Mouse (Mus musculus): ENCODE measurements around the gene Smpd4. TPM values are rescaled to one million over a fixed set of nuclear protein-coding genes. Genes with fewer than 3 reads are reported as not detected.

Smpd4 gene
- total and polyA plus RNA-seq, 2 experiments, result 3.6 to 26.9 TPM

- 96% methylated on average over 9 of the region's 9 CpGs for WGBS
- Histone ChIP-seq H3K27me3 (ENCODE audit: control insufficient read depth, insufficient read depth, low read length) (no peaks in the 10 kb centered on the region), H3K9ac (ENCODE audit: low read depth, low read length) (no peak overlapping the region), H3K4me3 (ENCODE audit: insufficient read depth, low read depth, low read length) (no peak overlapping the region), H3K36me3 (ENCODE audit: control insufficient read depth, insufficient read depth, low read length) (peaks cover 3% of the 10 kb centered on the region; the same call in 1 of the 2 replicates), H3K27ac (replicated peaks; ENCODE audit: insufficient read depth, low read depth, low read length) (no peak overlapping the region), H3K4me1 (ENCODE audit: control insufficient read depth, insufficient read depth, low read length) (no peaks in the 10 kb centered on the region), H3K79me2 (ENCODE audit: control insufficient read depth, insufficient read depth, low read length) (no peaks in the 10 kb centered on the region)
- DNase-seq (ENCODE audit: extremely low read depth, low read depth, low spot score), result no peak
- TF ChIP-seq CTCF (IDR thresholded peaks at IDR 0.05; ENCODE audit: low read depth, low read length) (no peak), POLR2A (IDR thresholded peaks at IDR 0.05; ENCODE audit: extremely low read depth, insufficient read depth, low read length) (no peak)
Measured at GRCm38 (mm10) chr16:17640706-17641105, 21.6 kb downstream of the Smpd4 start.

- TF ChIP-seq CTCF (IDR thresholded peaks at IDR 0.05; ENCODE audit: low read depth, low read length) (no peak), POLR2A (IDR thresholded peaks at IDR 0.05; ENCODE audit: extremely low read depth, insufficient read depth, low read length) (no peak)
- WGBS, result 24% methylated on average over 6 of the region's 6 CpGs
- Histone ChIP-seq H3K9ac (ENCODE audit: low read depth, low read length) (no peak overlapping the region), H3K27me3 (ENCODE audit: control insufficient read depth, insufficient read depth, low read length) (no peaks in the 10 kb centered on the region), H3K27ac (replicated peaks; ENCODE audit: insufficient read depth, low read depth, low read length) (no peak overlapping the region), H3K79me2 (ENCODE audit: control insufficient read depth, insufficient read depth, low read length) (no peaks in the 10 kb centered on the region), H3K36me3 (ENCODE audit: control insufficient read depth, insufficient read depth, low read length) (peaks cover 3% of the 10 kb centered on the region; the same call in 1 of the 2 replicates), H3K4me1 (ENCODE audit: control insufficient read depth, insufficient read depth, low read length) (no peaks in the 10 kb centered on the region; the same call in 1 of the 2 replicates), H3K4me3 (ENCODE audit: insufficient read depth, low read depth, low read length) (no peak overlapping the region)
- peak; percentile 80 for DNase-seq (ENCODE audit: extremely low read depth, low read depth, low spot score)
Measured at GRCm38 (mm10) chr16:17641301-17641700, 22.1 kb downstream of the Smpd4 start.

- H3K79me2 ChIP-seq (ENCODE audit: control insufficient read depth, insufficient read depth, low read length), result no peaks in the 10 kb centered on the region
Measured at GRCm38 (mm10) chr16:17642311-17642710, 23.2 kb downstream of the Smpd4 start.

GRCm38 (mm10) chr16:17643437-17643990 is 24.4 kb downstream of the Smpd4 start:
- Histone ChIP-seq H3K79me2 (ENCODE audit: control insufficient read depth, insufficient read depth, low read length) (no peaks in the 10 kb centered on the region), H3K27me3 (ENCODE audit: control insufficient read depth, insufficient read depth, low read length) (no peaks in the 10 kb centered on the region), H3K4me3 (ENCODE audit: insufficient read depth, low read depth, low read length) (no peak overlapping the region), H3K36me3 (ENCODE audit: control insufficient read depth, insufficient read depth, low read length) (peaks cover 3% of the 10 kb centered on the region; the same call in 1 of the 2 replicates), H3K4me1 (ENCODE audit: control insufficient read depth, insufficient read depth, low read length) (peaks cover 3% of the 10 kb centered on the region), H3K9ac (ENCODE audit: low read depth, low read length) (no peak overlapping the region), H3K27ac (replicated peaks; ENCODE audit: insufficient read depth, low read depth, low read length) (no peak overlapping the region)
- no peak for TF ChIP-seq POLR2A (IDR thresholded peaks at IDR 0.05; ENCODE audit: extremely low read depth, insufficient read depth, low read length)
- TF ChIP-seq CTCF (IDR thresholded peaks at IDR 0.05; ENCODE audit: low read depth, low read length), result no peak
- 94% methylated on average over 4 of the region's 4 CpGs for WGBS
- DNase-seq (ENCODE audit: extremely low read depth, low read depth, low spot score), result no peak

More at GRCm38 (mm10) chr16:17642311-17642710, 23.2 kb downstream of the Smpd4 start:
- TF ChIP-seq POLR2A (IDR thresholded peaks at IDR 0.05; ENCODE audit: extremely low read depth, insufficient read depth, low read length) (no peak), CTCF (IDR thresholded peaks at IDR 0.05; ENCODE audit: low read depth, low read length) (no peak)
- Histone ChIP-seq H3K27me3 (ENCODE audit: control insufficient read depth, insufficient read depth, low read length) (no peaks in the 10 kb centered on the region), H3K36me3 (ENCODE audit: control insufficient read depth, insufficient read depth, low read length) (peaks cover 3% of the 10 kb centered on the region; the same call in 1 of the 2 replicates), H3K27ac (replicated peaks; ENCODE audit: insufficient read depth, low read depth, low read length) (no peak overlapping the region), H3K4me1 (ENCODE audit: control insufficient read depth, insufficient read depth, low read length) (peaks cover 3% of the 10 kb centered on the region), H3K4me3 (ENCODE audit: insufficient read depth, low read depth, low read length) (no peak overlapping the region), H3K9ac (ENCODE audit: low read depth, low read length) (no peak overlapping the region)
- DNase-seq (ENCODE audit: extremely low read depth, low read depth, low spot score), result no peak
- 89% methylated on average over 8 of the region's 8 CpGs for WGBS

GRCm38 (mm10) chr16:17646310-17647114 is 27.4 kb downstream of the Smpd4 start, which contains the start of gene Ccdc74a:
Ccdc74a (plus strand) TSS chr16:17646470.
- H3K4me3 ChIP-seq (ENCODE audit: insufficient read depth, low read depth, low read length), result peak within 1 kb of the TSS; percentile 43
- no peaks in the 10 kb centered on the region for H3K27me3 ChIP-seq (ENCODE audit: control insufficient read depth, insufficient read depth, low read length)
- peaks cover 3% of the 10 kb centered on the region for H3K4me1 ChIP-seq (ENCODE audit: control insufficient read depth, insufficient read depth, low read length)
- 2% methylated on average over 65 of the region's 65 CpGs for WGBS
- H3K9ac ChIP-seq (ENCODE audit: low read depth, low read length), result peak within 1 kb of the TSS; percentile 19; the same call in 1 of the 2 replicates
- no peaks in the 10 kb centered on the region for H3K79me2 ChIP-seq (ENCODE audit: control insufficient read depth, insufficient read depth, low read length)
- H3K36me3 ChIP-seq (ENCODE audit: control insufficient read depth, insufficient read depth, low read length), result peaks cover 3% of the 10 kb centered on the region; the same call in 1 of the 2 replicates
- no peak within 1 kb of the TSS for H3K27ac ChIP-seq (replicated peaks; ENCODE audit: insufficient read depth, low read depth, low read length)
- TF ChIP-seq POLR2A (IDR thresholded peaks at IDR 0.05; ENCODE audit: extremely low read depth, insufficient read depth, low read length) (no peak), CTCF (IDR thresholded peaks at IDR 0.05; ENCODE audit: low read depth, low read length) (no peak)
- peak; percentile 36 for DNase-seq (ENCODE audit: extremely low read depth, low read depth, low spot score)

Data from liver, adult 2 months (tissue).